Mouse (Mus musculus): ENCODE measurements around the gene Ascc2. TPM values are rescaled to one million over a fixed set of nuclear protein-coding genes. Genes with fewer than 3 reads are reported as not detected.
"Not testable (repeated sequence)": the region's sequence is repeated elsewhere in the genome, so short reads cannot be mapped to it uniquely, and the experiment has no call there.

Ascc2 gene
- total RNA-seq, 4 experiments from 2014 or later, result 51.6 to 58.6 (median 54.9) TPM

DNA sequence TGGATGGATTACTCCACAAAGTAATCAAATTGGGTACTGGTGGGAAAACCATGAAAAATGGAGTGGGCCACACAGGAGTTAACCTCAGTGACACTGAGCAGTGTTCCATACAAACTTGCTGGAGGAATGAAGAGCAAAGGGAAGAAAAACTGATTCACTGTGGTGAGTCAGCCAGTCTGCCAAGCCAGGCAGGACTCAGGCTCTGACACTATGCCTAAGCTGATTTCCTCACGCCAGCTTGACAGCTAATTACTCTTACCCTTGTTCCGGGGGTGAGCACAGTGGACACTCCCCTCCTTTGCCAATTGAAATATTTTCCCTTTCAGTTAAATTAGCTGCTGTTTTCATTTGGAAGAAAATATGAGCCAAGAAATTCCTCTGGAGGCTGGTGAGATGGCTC is 4.1 kb upstream of the Ascc2 start:
- peak; percentile 53 for DNase-seq

- no peak for DNase-seq
Measured at GRCm38 (mm10) chr11:4634395-4634794, 3.2 kb upstream of the Ascc2 start.

DNA sequence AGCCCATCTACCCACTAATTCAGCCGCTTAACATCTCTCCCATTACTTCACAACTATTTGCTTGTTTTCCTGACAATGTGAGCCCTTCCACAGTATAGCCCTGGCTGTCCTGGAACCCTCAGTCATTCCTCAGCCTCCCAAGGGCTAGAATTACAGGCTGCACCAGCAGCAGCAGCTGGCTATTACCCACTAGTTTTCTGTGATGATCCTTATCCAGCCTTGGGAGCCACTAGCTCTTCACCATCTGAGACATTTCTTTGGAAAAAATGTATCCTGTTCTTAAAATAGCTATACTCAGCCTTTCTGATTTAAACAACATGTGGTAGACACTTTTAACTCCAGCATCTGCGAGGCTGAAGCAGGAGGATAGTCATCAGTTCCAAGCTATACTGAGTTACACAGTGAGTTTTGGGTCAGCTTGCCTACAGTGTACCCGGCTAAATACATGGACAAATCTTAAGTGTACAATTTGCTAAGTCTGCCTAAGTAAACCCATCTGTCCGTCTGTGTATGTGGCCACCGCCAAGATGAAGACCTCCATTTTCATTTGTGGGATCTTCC is 685 bp upstream of the Ascc2 start:
- DNase-seq, result no peak

GRCm38 (mm10) chr11:4638261-4638660 is 714 bp downstream of the Ascc2 start:
- no peak for DNase-seq

- DNase-seq, result no peak
Measured at GRCm38 (mm10) chr11:4641185-4641584, 3.6 kb downstream of the Ascc2 start.

- no peak for DNase-seq
Measured at GRCm38 (mm10) chr11:4643722-4644121, 6.2 kb downstream of the Ascc2 start.

GRCm38 (mm10) chr11:4645180-4645579 is 7.6 kb downstream of the Ascc2 start:
- DNase-seq, result not testable (repeated sequence)

DNA sequence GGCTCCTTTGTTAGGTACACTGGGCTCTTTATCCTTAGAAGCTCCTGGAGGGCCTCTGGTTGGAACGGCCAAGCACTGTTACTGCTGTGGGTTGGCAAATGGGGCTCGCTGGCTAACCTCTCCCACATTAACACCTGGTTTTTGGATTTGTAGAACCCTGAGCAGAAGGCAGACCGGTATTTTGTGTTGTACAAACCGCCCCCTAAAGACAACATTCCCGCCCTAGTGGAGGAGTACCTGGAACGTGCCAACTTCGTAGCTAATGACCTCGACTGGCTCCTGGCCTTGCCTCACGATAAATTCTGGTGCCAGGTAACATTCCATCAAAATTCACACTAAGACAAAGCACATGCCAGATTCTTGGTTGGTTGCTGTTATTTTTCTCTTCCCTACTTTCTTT is 8.9 kb downstream of the Ascc2 start:
- no peak for DNase-seq

DNA sequence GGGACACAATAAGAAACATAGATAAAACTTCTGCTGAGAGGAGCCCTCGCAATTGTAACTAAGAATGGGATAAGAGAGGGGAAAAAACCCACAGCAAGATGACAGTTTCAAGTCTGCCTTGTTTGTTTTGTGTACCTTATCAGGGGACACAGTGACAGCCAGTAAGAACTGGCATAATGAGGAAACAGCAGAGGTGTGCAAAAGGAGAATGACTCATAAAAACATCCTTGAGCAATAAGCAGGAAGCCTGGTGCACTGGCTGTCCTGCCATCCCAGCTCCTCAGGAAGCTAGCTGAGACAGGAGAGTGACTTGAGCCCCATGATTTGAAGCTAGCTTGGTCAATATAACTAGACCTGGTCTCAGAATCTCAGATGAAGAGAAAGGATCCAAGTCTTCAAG is 22.3 kb downstream of the Ascc2 start:
- DNase-seq, result no peak

DNA sequence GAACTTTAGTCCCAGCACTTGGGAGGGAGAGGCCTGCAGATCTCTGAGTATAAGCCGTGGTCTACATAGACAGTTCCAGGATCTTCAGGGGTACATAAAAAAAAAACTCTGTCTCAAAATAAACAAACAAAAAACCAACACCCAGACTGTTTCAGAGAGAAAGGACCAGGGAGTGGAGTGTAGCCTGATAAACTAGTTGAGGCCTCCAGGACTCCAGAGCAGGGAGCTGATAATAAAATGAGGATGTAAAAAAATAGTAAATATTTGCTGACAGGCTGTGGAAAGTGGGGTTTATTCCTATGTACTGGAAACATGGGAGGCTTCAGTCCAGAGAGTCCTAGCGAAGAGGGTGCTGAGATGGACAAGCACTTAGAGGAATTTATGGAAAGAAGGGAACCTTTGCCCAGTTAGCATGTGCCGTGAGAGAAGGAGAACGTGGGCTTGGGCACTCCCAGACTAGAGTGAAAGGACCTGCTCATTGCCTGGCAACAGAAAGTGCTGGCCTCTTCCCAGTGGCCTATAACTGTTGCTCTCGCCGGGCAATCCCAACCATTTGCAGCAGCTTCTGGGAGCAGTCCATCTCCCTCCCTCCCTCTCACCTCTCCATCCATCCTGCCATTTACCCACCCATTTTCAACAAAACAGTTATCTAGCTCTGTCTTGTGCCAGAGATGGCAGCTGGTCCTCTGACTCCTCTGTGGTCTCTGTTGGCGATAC is 22.9 kb downstream of the Ascc2 start:
- DNase-seq, result no peak

DNA sequence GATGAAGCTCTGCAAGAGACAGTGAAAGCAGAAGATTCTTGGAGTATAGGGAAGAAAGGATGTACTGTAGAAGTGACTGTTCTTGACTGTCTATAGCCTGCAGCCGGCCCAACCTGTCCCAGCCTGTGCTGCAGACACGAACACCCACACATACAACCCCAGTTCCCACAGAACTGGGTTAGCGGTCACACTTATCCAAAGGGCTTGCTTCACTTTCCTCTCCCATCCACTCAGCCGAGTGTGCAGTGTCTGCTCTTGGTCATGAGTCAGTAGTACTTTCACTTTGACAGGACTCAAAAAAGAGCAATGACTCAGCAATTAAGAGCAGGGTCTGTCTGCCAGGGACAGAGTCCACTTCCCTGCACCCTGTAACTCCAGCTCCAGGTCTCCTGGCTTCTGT is 23.8 kb downstream of the Ascc2 start:
- no peak for DNase-seq

DNA sequence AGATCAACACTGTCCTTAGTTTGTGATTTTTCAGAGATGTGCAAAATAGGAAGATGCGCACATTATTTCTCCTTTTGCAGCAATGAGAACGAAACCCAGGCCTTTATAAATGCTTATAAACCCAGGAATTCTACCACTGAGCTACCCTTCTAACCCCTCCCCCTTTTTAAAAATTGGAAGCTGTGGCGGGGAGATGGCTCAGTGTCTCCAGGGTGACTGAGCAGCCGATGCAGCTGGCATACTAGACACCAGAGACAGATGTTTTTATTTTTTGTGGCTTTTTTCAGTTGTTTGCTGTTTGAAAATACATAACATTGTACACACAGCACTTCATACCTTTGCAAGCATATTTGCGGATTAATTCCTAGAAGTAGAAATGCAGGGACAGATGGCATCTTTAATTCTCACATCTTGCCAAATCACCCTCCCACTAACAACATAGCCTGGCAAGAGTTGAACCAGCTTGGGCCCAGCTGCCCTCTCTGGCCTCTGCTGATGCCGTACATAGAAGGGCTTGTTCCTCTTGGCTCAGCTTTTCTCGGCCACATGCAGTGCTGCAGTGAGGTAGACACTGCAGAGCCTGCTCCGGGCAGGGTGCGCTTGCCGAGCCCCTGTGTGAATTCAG is 24.4 kb downstream of the Ascc2 start:
- no peak for DNase-seq

GRCm38 (mm10) chr11:4662496-4662878 is 24.9 kb downstream of the Ascc2 start:
- no peak for DNase-seq

GRCm38 (mm10) chr11:4671736-4672135 is 34.2 kb downstream of the Ascc2 start:
- no peak for DNase-seq

DNA sequence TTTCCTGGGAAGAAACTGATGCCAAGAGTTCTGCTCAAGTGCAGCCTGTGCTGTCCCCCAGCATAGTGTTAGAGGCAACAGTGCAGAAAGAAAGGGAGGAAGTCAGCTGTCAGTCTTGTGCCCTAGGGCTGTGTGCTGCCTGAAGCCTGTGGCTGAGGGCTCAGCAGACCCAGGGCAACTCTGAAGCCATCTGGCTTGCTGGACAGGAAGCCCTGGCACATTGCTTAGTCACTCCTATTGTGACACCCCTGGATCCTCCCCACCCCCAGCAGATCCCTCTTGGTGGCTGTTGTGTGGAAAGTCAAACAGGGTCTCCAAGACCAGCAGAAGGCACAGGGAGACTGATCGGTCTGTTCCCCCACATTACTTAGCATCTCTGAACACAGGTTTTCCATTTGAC is 37.0 kb downstream of the Ascc2 start:
- no peak for DNase-seq

GRCm38 (mm10) chr11:4675126-4675562 is 37.6 kb downstream of the Ascc2 start:
- DNase-seq, result no peak

- no peak for DNase-seq
Measured at GRCm38 (mm10) chr11:4675693-4676092, 38.1 kb downstream of the Ascc2 start.

DNA sequence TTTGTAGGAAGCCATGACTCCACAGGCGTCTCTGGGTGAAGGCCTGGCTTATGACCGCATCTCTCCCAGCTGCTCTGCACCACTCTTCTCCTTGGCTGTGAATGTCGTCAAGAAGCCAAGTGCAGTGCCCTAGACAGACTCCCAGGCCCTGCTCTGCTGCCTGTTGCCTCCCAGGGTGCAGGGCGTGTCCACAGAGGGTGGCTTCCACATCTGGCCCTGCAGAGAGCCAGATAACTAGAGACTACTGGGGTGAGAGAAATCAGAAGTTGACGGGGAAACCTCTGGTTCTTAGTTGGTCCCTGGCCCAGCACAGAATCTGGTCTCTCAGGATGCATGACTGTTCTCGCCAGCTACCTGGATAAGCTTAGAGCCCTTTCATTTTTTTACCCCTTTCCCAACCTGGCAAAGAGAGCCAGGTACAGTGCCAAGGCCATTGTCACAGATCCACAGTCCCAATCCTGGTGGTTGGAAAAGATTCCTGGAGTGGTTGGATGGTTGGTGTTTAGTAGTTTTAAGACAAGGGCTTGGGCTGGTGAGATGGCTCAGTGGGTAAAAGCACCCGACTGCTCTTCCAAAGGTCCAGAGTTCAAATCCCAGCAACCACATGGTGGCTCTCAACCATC is 39.8 kb downstream of the Ascc2 start:
- no peak for DNase-seq

DNA sequence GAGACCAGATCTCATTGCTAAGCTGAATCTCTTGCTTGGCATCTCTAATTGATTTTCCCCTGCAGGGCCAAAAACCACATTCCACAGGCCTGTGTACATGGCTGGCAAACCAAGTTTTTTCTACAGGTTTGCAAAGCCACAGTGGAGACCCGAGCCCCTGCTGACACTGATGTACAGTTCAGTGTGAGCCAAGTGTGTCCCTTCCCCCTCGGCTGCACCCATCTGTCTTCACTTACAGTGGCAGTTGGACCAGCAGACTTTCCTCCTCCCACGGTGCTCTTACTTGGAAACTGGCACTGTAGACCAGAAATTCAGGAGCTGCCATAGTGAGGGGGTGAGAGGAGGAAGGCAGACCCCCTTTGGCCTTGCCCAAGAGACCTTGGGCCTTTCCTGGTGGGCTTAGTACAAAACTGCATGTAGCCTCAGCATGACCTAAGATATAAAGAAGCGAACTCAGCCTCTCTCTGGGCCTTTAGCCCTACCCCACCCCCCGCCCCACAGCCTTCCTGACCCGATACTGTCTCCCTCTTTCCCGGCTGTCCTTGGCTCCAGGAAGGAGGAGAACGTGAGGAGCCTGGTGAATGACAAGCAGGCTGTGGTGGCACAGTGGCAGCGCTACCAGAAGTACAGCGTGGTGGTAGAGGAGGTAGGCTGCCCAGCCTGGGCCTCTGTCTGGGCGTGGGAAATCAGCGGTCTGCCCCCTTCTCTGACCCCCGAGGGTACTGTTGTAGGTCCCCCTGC is 41.3 kb downstream of the Ascc2 start:
- no peak for DNase-seq

DNA sequence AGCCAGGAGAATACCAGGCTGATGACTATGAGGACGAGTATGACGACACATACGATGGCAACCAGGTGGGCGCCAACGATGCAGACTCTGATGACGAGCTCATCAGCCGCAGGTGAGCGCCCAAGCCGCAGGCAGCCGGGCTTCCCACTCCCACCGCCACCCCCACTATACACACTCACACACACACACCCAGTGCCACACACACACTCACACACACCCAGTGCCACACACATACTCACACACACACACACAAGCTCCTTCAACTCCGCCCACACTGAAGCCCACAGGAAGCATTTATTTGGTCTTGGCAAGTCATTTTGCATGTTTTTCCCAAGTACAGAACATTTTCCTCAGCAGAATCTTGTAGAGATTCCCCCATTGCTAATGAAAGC is 41.9 kb downstream of the Ascc2 start:
- DNase-seq, result no peak

GRCm38 (mm10) chr11:4680126-4680525 is 42.6 kb downstream of the Ascc2 start:
- no peak for DNase-seq

DNA sequence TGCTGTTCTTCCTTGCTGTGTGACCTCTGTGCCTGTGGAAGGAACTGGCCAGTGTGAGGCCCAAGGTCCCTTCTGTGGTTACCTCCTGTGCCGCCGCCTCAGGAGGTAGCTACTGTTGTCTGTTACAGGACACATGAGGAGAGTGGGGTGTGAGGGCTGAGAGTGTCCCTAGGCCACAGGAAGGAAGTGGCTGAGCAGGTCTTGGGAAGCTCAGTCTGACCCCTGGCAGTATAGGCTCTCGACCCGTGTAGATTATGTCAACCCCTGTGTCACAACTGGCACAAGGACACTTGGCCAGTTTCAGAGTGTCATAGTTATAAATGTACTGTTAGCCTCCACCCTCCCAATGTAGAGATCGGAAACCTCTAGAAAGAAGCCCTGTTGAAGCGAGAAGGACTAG is 46.0 kb downstream of the Ascc2 start:
- no peak for DNase-seq

DNA sequence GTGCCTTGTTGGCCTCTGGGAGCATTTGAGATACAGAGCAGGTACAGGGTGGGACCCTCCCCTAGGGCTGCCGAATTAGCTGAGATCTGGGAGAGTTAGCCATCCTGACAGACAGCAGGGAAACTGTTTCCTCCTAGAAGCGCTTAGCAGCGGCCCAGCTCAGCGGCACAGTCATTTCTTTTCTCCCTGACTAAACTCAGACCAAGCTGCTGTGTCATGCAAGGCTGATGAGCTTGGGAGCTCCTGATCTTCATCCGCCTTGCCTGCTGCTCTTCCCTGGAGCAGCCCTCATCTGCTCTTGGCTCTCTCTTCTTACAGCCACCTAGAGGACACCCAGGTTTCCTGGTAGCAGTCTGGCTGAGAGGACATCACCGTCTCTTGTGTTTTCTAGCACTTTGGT is 46.6 kb downstream of the Ascc2 start:
- no peak for DNase-seq
